Mouse (Mus musculus): ENCODE results near the gene Dexi.

GRCm38 (mm10) chr16:10489483-10489882 lies 53.4 kb downstream of the Dexi start:
- no peak for TF ChIP-seq CTCF (IDR thresholded peaks at IDR 0.05; ENCODE audit: borderline replicate concordance, insufficient read depth, low read depth, low read length)
- no peak for TF ChIP-seq POLR2A (IDR thresholded peaks at IDR 0.05; ENCODE audit: borderline replicate concordance, insufficient read depth, low read length)

All from cerebellum, adult 2 months (tissue).